Mouse (Mus musculus) stomach, embryonic 15.5 days (tissue): ENCODE measurements around the gene C1qtnf2. TPM values are rescaled to one million over a fixed set of nuclear protein-coding genes. Genes with fewer than 3 reads are reported as not detected.

Experiments
- ATAC-seq: fragments of 200-750 bp; cut with Nextera tagmentation; 2 replicates; pipeline ENCODE4 v1.8.0; 2017; ENCODE audit warnings: low read depth, moderate number of reproducible peaks, moderate TSS enrichment; ENCODE audit not compliant: insufficient read depth, low FRiP score
- H3K27ac ChIP-seq: fragments of 300-500 bp; sonication (generic); 2 replicates; pipeline ENCODE4 v1.5.1; 2015; ENCODE audit warnings: mild to moderate bottlenecking, inconsistent platforms
- H3K27me3 ChIP-seq: fragments of 300-500 bp; sonication (generic); replicated peaks from 2 replicates; pipeline ENCODE4 v1.6.1; 2015; ENCODE audit warnings: inconsistent platforms
- H3K36me3 ChIP-seq: fragments of 300-500 bp; sonication (generic); 2 replicates; pipeline ENCODE4 v1.6.1; 2015; ENCODE audit warnings: inconsistent platforms
- H3K4me1 ChIP-seq: fragments of 300-500 bp; sonication (generic); 2 replicates; pipeline ENCODE4 v1.6.1; 2015; ENCODE audit warnings: inconsistent platforms
- H3K4me2 ChIP-seq: fragments of 300-500 bp; sonication (generic); 2 replicates; pipeline ENCODE4 v1.6.1; 2015; ENCODE audit warnings: mild to moderate bottlenecking, inconsistent platforms
- H3K4me3 ChIP-seq: fragments of 300-500 bp; sonication (generic); replicated peaks from 2 replicates; pipeline ENCODE4 v1.5.1; 2015; ENCODE audit warnings: inconsistent platforms
- H3K9ac ChIP-seq: fragments of 300-500 bp; sonication (generic); 2 replicates; pipeline ENCODE4 v1.6.1; 2015; ENCODE audit warnings: inconsistent platforms
- H3K9me3 ChIP-seq: fragments of 300-500 bp; sonication (generic); 2 replicates; pipeline ENCODE4 v1.6.1; 2016; ENCODE audit warnings: inconsistent platforms
- WGBS: fragments of 180-500 bp; shearing (Covaris S2); methylation state at CpG from one replicate; pipeline ENCODE4 v1.1.7; 2015; 5-methylcytosine and 5-hydroxymethylcytosine counted together
- polyA plus RNA-seq: library from polyadenylated mRNA; unstranded; fragments of >200 nt; fragmentation: Nextera tagmentation; extraction: Ambion mirVana; gene quantifications from 2 replicates; pipeline ENCODE4 v1.2.1, GENCODE M21; 2015

C1qtnf2 gene
- polyA plus RNA-seq, 1 experiment from 2014 or later = 10.1 TPM

- Histone ChIP-seq H3K4me1 (no peaks in the 10 kb centered on the region), H3K36me3 (no peaks in the 10 kb centered on the region; the same call in 1 of the 2 replicates), H3K27me3 (no peaks in the 10 kb centered on the region), H3K4me2 (no peak overlapping the region), H3K9me3 (no peaks in the 10 kb centered on the region), H3K4me3 (no peak overlapping the region), H3K9ac (no peak overlapping the region), H3K27ac (no peak overlapping the region)
- no peak for ATAC-seq
- WGBS = 64% methylated on average over 2 of the region's 2 CpGs
These were observed 21.8 kb upstream of the C1qtnf2 start for GRCm38 (mm10) chr11:43452266-43452665.

- 95% methylated on average over 25 of the region's 25 CpGs for WGBS
These were observed 10.9 kb upstream of the C1qtnf2 start for GRCm38 (mm10) chr11:43463204-43463603.

DNA sequence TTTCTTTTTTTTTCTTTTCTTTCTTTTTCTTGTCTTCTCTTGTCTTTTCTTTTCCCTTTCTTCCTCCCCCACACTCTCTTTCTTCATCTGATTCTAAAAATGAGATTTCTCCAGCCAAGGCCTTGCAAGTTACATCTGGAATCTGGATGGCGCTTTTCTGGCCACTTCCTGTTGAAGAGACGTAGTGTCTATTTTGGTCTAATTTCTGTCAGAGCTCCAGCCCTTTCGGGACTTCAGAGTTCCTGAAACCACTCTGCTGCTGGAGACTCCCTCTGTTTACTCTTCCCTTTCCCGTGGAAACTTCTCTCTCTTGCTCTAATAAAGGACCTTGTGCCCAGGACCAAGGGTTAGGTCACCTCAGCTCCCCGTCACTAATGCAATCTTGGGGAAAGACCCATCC, 4.0 kb upstream of the C1qtnf2 start:
- no peaks in the 10 kb centered on the region for H3K9me3 ChIP-seq
- H3K4me2 ChIP-seq = no peak overlapping the region
- 31% methylated on average over 5 of the region's 5 CpGs for WGBS
- no peak overlapping the region for H3K4me3 ChIP-seq
- H3K36me3 ChIP-seq = no peaks in the 10 kb centered on the region
- H3K4me1 ChIP-seq = peaks cover 2% of the 10 kb centered on the region; the same call in 1 of the 2 replicates
- H3K27ac ChIP-seq = peak overlapping the region; percentile 41
- ATAC-seq = no peak
- no peaks in the 10 kb centered on the region for H3K27me3 ChIP-seq
- H3K9ac ChIP-seq = no peak overlapping the region

More at GRCm38 (mm10) chr11:43463204-43463603, 10.9 kb upstream of the C1qtnf2 start:
- no peaks in the 10 kb centered on the region for H3K27me3 ChIP-seq
- H3K4me1 ChIP-seq = no peaks in the 10 kb centered on the region
- no peaks in the 10 kb centered on the region for H3K9me3 ChIP-seq
- H3K4me3 ChIP-seq = no peak overlapping the region
- no peak overlapping the region for H3K9ac ChIP-seq
- ATAC-seq = no peak
- no peaks in the 10 kb centered on the region for H3K36me3 ChIP-seq
- H3K27ac ChIP-seq = no peak overlapping the region
- H3K4me2 ChIP-seq = no peak overlapping the region

GRCm38 (mm10) chr11:43470881-43471820, 2.9 kb upstream of the C1qtnf2 start:
- Histone ChIP-seq H3K9ac (no peak overlapping the region), H3K27me3 (no peaks in the 10 kb centered on the region), H3K4me1 (peaks cover 3% of the 10 kb centered on the region; the same call in 1 of the 2 replicates), H3K4me3 (no peak overlapping the region), H3K9me3 (no peaks in the 10 kb centered on the region), H3K27ac (no peak overlapping the region), H3K36me3 (no peaks in the 10 kb centered on the region), H3K4me2 (no peak overlapping the region)
- ATAC-seq = no peak
- 68% methylated on average over 6 of the region's 6 CpGs for WGBS

GRCm38 (mm10) chr11:43473115-43473514, 961 bp upstream of the C1qtnf2 start:
- 54% methylated on average over 1 of the region's 1 CpGs for WGBS

DNA sequence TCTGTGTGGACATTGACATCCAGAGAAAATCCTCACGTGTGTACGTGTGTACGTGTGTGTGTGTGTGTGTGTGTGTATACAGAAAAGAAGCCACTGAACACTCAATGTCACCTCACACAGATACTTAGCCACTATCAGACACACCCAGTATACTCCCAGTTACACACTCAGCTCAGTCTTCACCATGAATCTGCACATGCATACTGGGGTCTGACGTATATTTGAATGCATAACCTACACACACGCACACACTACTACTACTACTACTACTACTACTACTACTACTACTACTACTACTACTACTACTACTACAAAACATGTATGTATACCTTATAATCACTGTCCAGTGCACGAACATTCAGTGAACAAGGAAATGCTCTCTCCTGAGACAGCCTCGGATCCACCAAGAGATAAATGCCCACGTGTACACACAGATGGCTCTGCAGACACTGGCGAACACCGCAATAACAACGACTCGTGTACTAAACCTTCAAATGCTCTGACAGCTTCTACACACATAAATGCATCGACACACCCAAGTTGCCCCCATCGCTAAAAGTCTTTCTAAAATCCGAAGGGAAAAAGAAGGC, 346 bp upstream of the C1qtnf2 start:
- no peaks in the 10 kb centered on the region for H3K27me3 ChIP-seq
- no peak overlapping the region for H3K9ac ChIP-seq
- H3K4me1 ChIP-seq = peaks cover 3% of the 10 kb centered on the region; the same call in 1 of the 2 replicates
- H3K4me2 ChIP-seq = peak overlapping the region; percentile 81
- H3K36me3 ChIP-seq = no peaks in the 10 kb centered on the region
- WGBS = 43% methylated on average over 15 of the region's 15 CpGs
- H3K4me3 ChIP-seq = peak overlapping the region; percentile 40
- no peak for ATAC-seq
- H3K9me3 ChIP-seq = no peaks in the 10 kb centered on the region
- no peak overlapping the region for H3K27ac ChIP-seq

More at GRCm38 (mm10) chr11:43473115-43473514, 961 bp upstream of the C1qtnf2 start:
- peaks cover 3% of the 10 kb centered on the region; the same call in 1 of the 2 replicates for H3K4me1 ChIP-seq
- H3K27ac ChIP-seq = no peak overlapping the region
- H3K4me3 ChIP-seq = no peak overlapping the region
- ATAC-seq = no peak
- H3K27me3 ChIP-seq = no peaks in the 10 kb centered on the region
- H3K9ac ChIP-seq = no peak overlapping the region
- no peak overlapping the region for H3K4me2 ChIP-seq
- no peaks in the 10 kb centered on the region for H3K36me3 ChIP-seq
- H3K9me3 ChIP-seq = no peaks in the 10 kb centered on the region

DNA sequence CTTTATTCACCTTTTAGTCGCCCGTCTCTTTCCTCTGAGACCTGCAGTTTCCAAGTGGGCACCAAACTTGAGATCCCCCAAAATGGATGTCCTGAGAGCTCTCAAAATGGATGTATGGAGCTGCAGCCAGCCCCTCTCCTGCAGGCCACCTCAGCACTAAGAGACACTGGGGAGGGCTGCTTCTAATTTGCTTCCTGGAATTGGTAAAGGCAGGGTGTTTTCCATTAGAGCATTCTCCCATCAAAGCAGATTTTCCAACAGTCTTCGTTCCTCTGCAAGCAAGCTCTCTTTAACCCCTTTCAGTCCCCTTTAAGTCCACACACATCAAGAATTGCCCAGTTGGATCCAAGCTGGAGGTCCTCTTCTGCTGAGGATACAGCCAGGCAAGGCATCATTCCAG, 5.3 kb downstream of the C1qtnf2 start:
- peaks cover 19% of the 10 kb centered on the region for H3K4me1 ChIP-seq
- no peak overlapping the region for H3K9ac ChIP-seq
- H3K27me3 ChIP-seq = no peaks in the 10 kb centered on the region
- H3K4me3 ChIP-seq = no peak overlapping the region
- no peaks in the 10 kb centered on the region for H3K36me3 ChIP-seq
- ATAC-seq = no peak
- no peaks in the 10 kb centered on the region for H3K9me3 ChIP-seq
- 84% methylated on average over 3 of the region's 3 CpGs for WGBS
- no peak overlapping the region for H3K4me2 ChIP-seq
- H3K27ac ChIP-seq = no peak overlapping the region

GRCm38 (mm10) chr11:43480561-43480960, 6.5 kb downstream of the C1qtnf2 start:
- H3K9ac ChIP-seq = no peak overlapping the region
- H3K9me3 ChIP-seq = no peaks in the 10 kb centered on the region
- H3K4me2 ChIP-seq = no peak overlapping the region
- WGBS = 37% methylated on average over 5 of the region's 5 CpGs
- ATAC-seq = no peak
- no peak overlapping the region for H3K4me3 ChIP-seq
- no peaks in the 10 kb centered on the region for H3K36me3 ChIP-seq
- peaks cover 22% of the 10 kb centered on the region for H3K4me1 ChIP-seq
- H3K27ac ChIP-seq = no peak overlapping the region
- no peaks in the 10 kb centered on the region for H3K27me3 ChIP-seq

DNA sequence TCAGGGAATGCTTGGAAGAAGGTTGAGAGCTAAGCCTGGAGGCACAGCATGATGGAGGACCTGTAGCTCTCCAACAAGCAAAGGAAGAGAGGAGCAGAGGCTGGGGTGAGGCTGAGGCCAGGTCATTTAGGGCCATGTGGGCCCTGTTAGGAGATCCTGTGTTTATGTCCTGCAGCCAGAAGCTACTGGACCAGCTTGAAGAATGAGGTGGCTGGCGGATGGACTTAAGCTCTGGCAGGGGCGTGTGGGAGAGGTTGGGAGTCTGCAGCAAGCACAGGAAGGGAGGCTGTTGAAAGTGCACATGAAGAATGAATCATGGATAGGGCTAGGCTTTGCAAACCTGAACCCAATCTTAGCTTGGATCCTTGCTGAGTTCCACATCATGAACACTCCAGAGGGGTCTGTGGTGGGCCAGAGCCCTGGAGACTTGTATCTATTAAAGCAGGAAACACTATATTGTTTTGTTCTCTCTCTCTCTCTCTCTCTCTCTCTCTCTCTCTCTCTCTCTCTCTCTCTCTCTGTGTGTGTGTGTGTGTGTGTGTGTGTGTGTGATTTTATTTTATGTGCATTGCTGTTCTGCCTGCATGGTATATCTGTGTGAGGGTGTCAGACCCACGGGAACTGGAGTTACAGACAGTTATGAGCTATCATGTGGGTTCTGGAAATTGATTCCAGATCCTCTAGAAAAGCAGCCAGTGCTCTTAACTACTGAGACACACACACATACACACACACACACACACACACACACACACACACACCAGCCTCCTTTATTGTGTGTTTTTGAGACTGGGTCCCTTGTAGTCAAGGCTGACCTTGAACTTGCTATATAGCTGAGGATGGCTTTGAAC, 7.8 kb downstream of the C1qtnf2 start:
- Histone ChIP-seq H3K4me1 (peaks cover 22% of the 10 kb centered on the region), H3K27me3 (no peaks in the 10 kb centered on the region), H3K36me3 (no peaks in the 10 kb centered on the region), H3K9me3 (no peaks in the 10 kb centered on the region), H3K4me3 (no peak overlapping the region), H3K9ac (no peak overlapping the region), H3K4me2 (no peak overlapping the region), H3K27ac (peak overlapping the region; percentile 11; the same call in 1 of the 2 replicates)
- 0 out of 2 replicates have a peak, but pooled peaks have one; percentile 2 for ATAC-seq
- 45% methylated on average over 3 of the region's 3 CpGs for WGBS

DNA sequence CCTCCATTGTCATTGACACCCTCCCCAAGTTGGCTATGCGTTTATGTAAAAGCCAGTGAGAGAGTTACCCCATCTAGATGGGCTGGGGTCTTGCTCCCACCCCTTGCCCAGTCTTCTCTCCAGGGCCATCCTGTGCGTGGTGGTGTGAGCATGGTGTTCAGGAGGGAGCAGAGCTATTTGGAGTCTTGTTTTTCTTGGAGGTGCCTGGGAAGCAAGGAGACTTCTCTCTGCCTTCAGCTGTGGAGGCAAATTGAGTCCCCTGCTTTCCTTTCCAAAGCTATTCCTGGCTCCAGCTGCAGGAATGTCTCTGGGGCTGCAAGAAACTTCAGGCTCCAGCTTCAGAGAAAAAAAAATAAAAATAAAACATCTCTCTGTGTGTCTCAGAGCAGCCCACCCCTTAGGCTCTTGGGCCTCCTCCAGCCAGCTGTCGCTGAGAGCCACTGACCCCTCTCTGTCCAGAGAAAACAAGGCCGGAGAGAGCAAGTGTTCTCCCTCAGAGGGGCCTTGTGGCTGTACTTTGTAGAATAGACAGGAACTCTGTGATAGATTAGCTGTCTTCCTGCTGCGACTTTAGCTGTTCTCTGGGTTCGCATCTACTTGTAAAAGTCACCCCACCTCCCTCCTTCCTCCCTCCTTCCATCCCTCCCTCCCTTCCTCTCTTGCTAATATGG, 9.2 kb downstream of the C1qtnf2 start:
- Histone ChIP-seq H3K9ac (no peak overlapping the region), H3K27ac (peak overlapping the region; percentile 69)
- ATAC-seq = peak; percentile 67; the same call in 1 of the 2 replicates

DNA sequence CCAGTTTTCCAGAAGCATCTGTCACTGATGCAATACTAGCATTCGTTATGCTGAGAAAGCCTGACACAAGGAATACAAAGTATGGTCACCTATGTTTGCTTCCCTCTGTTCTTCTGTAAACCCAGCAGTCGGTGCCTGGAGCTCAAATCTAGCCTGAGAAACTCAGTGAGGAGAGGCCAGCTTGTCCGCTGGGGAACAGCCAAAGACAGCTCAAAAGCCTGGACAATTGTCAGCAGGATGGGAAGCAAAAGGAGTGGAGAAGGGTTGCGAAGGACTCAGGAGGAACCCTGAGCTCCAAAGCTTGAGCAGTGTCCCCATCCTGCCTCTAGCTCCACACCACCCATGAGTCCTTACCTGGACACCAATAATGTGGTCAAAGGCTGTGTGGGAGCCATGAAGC, 10.0 kb downstream of the C1qtnf2 start:
- 52% methylated on average over 4 of the region's 4 CpGs for WGBS
- Histone ChIP-seq H3K9ac (no peak overlapping the region), H3K27ac (peak overlapping the region; percentile 69; the same call in 1 of the 2 replicates), H3K4me3 (no peak overlapping the region), H3K4me1 (peaks cover 22% of the 10 kb centered on the region), H3K36me3 (no peaks in the 10 kb centered on the region), H3K4me2 (no peak overlapping the region), H3K9me3 (no peaks in the 10 kb centered on the region), H3K27me3 (no peaks in the 10 kb centered on the region)
- ATAC-seq = no peak

More for the DNA sequence above, 9.2 kb downstream of the C1qtnf2 start:
- H3K4me3 ChIP-seq = no peak overlapping the region
- no peak overlapping the region for H3K4me2 ChIP-seq
- no peaks in the 10 kb centered on the region for H3K36me3 ChIP-seq
- 31% methylated on average over 6 of the region's 6 CpGs for WGBS
- H3K27me3 ChIP-seq = no peaks in the 10 kb centered on the region
- no peaks in the 10 kb centered on the region for H3K9me3 ChIP-seq
- peaks cover 22% of the 10 kb centered on the region for H3K4me1 ChIP-seq
